Mouse (Mus musculus) E14TG2a.4 (cell line): Measurements from ENCODE around the gene Ramp1.

Source experiments
- H3K27me3 ChIP-seq: 2 replicates; pipeline ENCODE4 v1.6.1; 2014; ENCODE audit warnings: low read length, control low read depth; ENCODE audit not compliant: insufficient read depth
- H3K36me3 ChIP-seq: 2 replicates; pipeline ENCODE4 v1.6.1; 2014; ENCODE audit warnings: low read length, control low read depth; ENCODE audit not compliant: insufficient read depth
- H3K4me1 ChIP-seq: replicated peaks from 2 replicates; pipeline ENCODE4 v1.6.1; 2014; ENCODE audit warnings: low read depth, low read length, control low read depth
- H3K4me3 ChIP-seq: replicated peaks from 2 replicates; pipeline ENCODE4 v1.5.1; 2014; ENCODE audit warnings: mild to moderate bottlenecking, low read length
- H3K9me3 ChIP-seq: 2 replicates; pipeline ENCODE4 v1.6.1; 2014; ENCODE audit warnings: low read length, control low read depth
- CTCF ChIP-seq: conservative IDR thresholded peaks from 2 replicates; pipeline ENCODE4 v1.5.1; 2014; ENCODE audit warnings: low read length
- NANOG ChIP-seq: IDR thresholded peaks from 2 replicates; pipeline ENCODE4 v1.6.1; 2014; ENCODE audit warnings: borderline replicate concordance, low read length, mixed read lengths
- POU5F1 ChIP-seq: IDR thresholded peaks from 2 replicates; pipeline ENCODE4 v1.6.1; 2014; ENCODE audit warnings: low read length, borderline replicate concordance

The Ramp1 gene

GRCm38 (mm10) chr1:91187786-91188640 is 8.4 kb downstream of the Ramp1 start:
- Histone ChIP-seq H3K36me3 (no peaks in the 10 kb centered on the region), H3K9me3 (peaks cover 8% of the 10 kb centered on the region), H3K27me3 (peaks cover 5% of the 10 kb centered on the region; the same call in 1 of the 2 replicates), H3K4me1 (no peaks in the 10 kb centered on the region), H3K4me3 (no peak overlapping the region)
- TF ChIP-seq POU5F1 (no peak), CTCF (no peak), NANOG (no peak)

DNA sequence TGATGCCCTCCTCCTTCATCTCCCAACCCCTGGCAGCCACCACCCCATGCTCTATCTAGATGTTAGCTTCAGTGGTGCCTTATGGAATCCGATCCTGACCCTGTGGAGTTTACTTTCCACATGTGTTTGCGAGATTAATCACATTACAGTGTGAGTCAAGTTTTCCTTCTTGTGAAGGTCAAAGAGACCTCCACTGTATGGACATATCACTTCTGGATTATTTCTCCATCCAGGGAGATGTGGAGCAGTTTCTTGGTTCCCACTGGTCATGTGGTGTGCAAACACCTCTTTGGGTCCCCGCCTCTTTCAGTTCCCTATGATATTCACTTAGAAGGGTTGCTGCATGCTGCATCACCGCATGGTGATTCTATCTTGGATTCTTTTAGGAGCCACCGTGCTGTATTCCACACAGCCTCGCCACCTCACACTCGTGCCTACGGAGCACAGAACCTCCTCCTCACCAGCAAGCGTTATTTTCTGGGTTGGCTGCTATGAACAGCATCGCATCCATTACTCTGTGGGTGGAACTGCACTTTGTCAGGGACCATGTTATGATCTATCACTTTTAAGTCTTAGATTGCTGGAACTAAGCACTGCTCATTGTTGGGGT is 9.3 kb downstream of the Ramp1 start:
- H3K4me1 ChIP-seq, result no peaks in the 10 kb centered on the region
- H3K36me3 ChIP-seq, result no peaks in the 10 kb centered on the region
- H3K9me3 ChIP-seq, result peaks cover 8% of the 10 kb centered on the region
- H3K27me3 ChIP-seq, result peaks cover 13% of the 10 kb centered on the region
- TF ChIP-seq CTCF, result no peak
- no peak for TF ChIP-seq POU5F1
- no peak for TF ChIP-seq NANOG
- no peak overlapping the region for H3K4me3 ChIP-seq

DNA sequence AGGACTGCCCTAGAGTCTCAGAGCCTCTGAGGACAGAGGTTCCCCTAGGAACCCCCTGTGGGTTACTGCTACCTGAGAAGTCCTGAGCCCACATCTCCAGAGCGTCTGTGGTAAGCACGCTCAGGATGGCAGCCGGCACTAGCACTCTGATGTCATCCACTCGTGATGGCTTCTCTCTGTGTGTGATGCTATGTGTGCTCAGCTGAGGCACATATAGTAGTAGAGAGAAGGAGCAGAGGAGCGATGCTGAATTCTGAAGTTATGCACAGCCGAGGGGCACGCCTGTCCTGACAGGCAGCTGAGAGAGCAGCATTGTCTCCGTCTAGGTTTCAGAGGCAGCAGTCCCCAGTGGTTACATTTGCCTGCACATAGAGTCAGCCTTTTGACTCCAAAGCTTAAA is 12.6 kb downstream of the Ramp1 start:
- Histone ChIP-seq H3K36me3 (no peaks in the 10 kb centered on the region), H3K4me3 (no peak overlapping the region), H3K9me3 (no peaks in the 10 kb centered on the region), H3K4me1 (no peaks in the 10 kb centered on the region), H3K27me3 (peaks cover 17% of the 10 kb centered on the region)
- TF ChIP-seq POU5F1 (no peak), CTCF (no peak), NANOG (no peak)

DNA sequence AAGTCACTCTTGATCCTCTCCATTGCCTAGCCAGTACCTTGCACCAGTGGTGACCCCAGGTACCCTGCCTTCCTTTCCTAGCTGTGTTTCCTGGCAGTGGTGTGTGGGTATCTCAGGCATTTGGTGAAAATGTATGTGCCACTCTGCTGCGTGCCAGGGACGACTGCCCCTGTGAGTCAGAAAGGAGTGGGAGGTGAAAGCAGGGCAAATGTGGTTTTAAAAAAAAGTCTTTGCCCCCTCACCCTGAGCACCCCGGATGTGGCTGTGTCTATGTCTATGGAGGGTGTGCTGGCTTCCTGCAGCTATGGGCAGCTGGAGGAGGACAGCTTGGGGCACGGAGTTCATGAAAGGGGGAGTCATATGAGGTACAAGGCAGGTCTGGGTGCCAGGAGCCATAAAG is 13.6 kb downstream of the Ramp1 start:
- H3K27me3 ChIP-seq, result peaks cover 17% of the 10 kb centered on the region
- H3K9me3 ChIP-seq, result no peaks in the 10 kb centered on the region
- no peak for TF ChIP-seq POU5F1
- no peak for TF ChIP-seq NANOG
- no peak for TF ChIP-seq CTCF
- no peaks in the 10 kb centered on the region for H3K4me1 ChIP-seq
- H3K36me3 ChIP-seq, result no peaks in the 10 kb centered on the region
- no peak overlapping the region for H3K4me3 ChIP-seq

GRCm38 (mm10) chr1:91193680-91194079 is 14.1 kb downstream of the Ramp1 start:
- H3K4me1 ChIP-seq, result no peaks in the 10 kb centered on the region
- H3K36me3 ChIP-seq, result no peaks in the 10 kb centered on the region
- peaks cover 17% of the 10 kb centered on the region for H3K27me3 ChIP-seq
- TF ChIP-seq NANOG (no peak), POU5F1 (no peak), CTCF (no peak)
- H3K4me3 ChIP-seq, result no peak overlapping the region
- H3K9me3 ChIP-seq, result no peaks in the 10 kb centered on the region

DNA sequence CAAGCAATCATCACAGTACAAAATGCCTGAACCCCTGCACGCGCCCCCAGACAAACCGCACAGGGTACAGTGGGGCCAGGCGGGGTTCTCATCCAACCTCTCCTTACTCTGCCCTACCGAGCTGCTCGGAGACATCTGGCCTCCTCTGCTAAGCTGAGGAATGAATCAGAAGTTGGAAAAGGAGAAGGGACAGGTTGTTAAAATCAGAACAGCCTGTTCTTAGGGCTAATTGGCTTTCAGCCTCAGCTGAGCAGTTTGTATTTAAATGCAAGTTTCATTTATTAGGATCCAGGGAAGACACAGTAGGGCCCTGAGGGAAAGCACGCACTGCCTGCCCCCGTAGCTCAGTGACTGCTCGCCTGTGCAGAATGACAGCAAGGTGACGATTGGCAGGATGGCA is 20.2 kb downstream of the Ramp1 start:
- TF ChIP-seq NANOG (no peak), POU5F1 (no peak)
- Histone ChIP-seq H3K27me3 (no peaks in the 10 kb centered on the region; the same call in 1 of the 2 replicates), H3K9me3 (no peaks in the 10 kb centered on the region), H3K4me1 (peaks cover 4% of the 10 kb centered on the region; the same call in 1 of the 2 replicates), H3K4me3 (no peak overlapping the region), H3K36me3 (no peaks in the 10 kb centered on the region)

- H3K4me3 ChIP-seq, result no peak overlapping the region
- peaks cover 4% of the 10 kb centered on the region; the same call in 1 of the 2 replicates for H3K4me1 ChIP-seq
- H3K27me3 ChIP-seq, result no peaks in the 10 kb centered on the region
- no peaks in the 10 kb centered on the region for H3K36me3 ChIP-seq
- TF ChIP-seq POU5F1, result no peak
- no peak for TF ChIP-seq CTCF
- TF ChIP-seq NANOG, result no peak
- H3K9me3 ChIP-seq, result no peaks in the 10 kb centered on the region
Observed at GRCm38 (mm10) chr1:91201122-91201521, 21.5 kb downstream of the Ramp1 start.

GRCm38 (mm10) chr1:91204221-91204765 is 24.7 kb downstream of the Ramp1 start:
- TF ChIP-seq CTCF (no peak), NANOG (no peak), POU5F1 (no peak)
- 0 out of 2 replicates have a peak, but pooled peaks cover 9% of the 10 kb centered on the region for H3K27me3 ChIP-seq
- H3K36me3 ChIP-seq, result no peaks in the 10 kb centered on the region
- H3K9me3 ChIP-seq, result no peaks in the 10 kb centered on the region
- peaks cover 4% of the 10 kb centered on the region; the same call in 1 of the 2 replicates for H3K4me1 ChIP-seq
- no peak overlapping the region for H3K4me3 ChIP-seq
